Mouse (Mus musculus) frontal cortex, postnatal 25 days (tissue): ENCODE results near the gene Zic3.

Source experiments
- DNase-seq, 2 experiments: peaks; one replicate each; pipeline ENCODE4 v3.0.0; 2022; ENCODE audit warnings: low spot score in 2 of 2

The Zic3 gene

GRCm38 (mm10) chrX:58041865-58042264 lies 19.4 kb downstream of the Zic3 start:
- no peak for DNase-seq

- no peak for DNase-seq
These were observed 20.0 kb downstream of the Zic3 start for GRCm38 (mm10) chrX:58042512-58042911.
